Mouse (Mus musculus): ENCODE measurements around the gene Ankrd11. TPM values are rescaled to one million over a fixed set of nuclear protein-coding genes. Genes with fewer than 3 reads are reported as not detected.

Ankrd11 gene
- polyA plus RNA-seq, 1 experiment = 67.5 TPM

GRCm38 (mm10) chr8:122981646-122982045, 60.4 kb downstream of the Ankrd11 start:
- DNase-seq = no peak
- WGBS = 52% methylated on average over 5 of the region's 5 CpGs
- no peak overlapping the region for H3K4me3 ChIP-seq (replicated peaks; ENCODE audit: extremely low read depth, low read depth, low read length)
- peaks cover 29% of the 10 kb centered on the region for H3K4me1 ChIP-seq (ENCODE audit: control insufficient read depth, insufficient read depth, low read length)
- no peak for TF ChIP-seq CTCF (IDR thresholded peaks at IDR 0.05; ENCODE audit: insufficient read depth, low read length)
- no peak for TF ChIP-seq POLR2A (IDR thresholded peaks at IDR 0.05; ENCODE audit: borderline replicate concordance, extremely low read depth, low read depth, low read length)

GRCm38 (mm10) chr8:122979865-122980509, 62.1 kb downstream of the Ankrd11 start:
- DNase-seq = no peak
- Histone ChIP-seq H3K4me3 (replicated peaks; ENCODE audit: extremely low read depth, low read depth, low read length) (no peak overlapping the region), H3K4me1 (ENCODE audit: control insufficient read depth, insufficient read depth, low read length) (peaks cover 19% of the 10 kb centered on the region)
- TF ChIP-seq POLR2A (IDR thresholded peaks at IDR 0.05; ENCODE audit: borderline replicate concordance, extremely low read depth, low read depth, low read length) = no peak
- TF ChIP-seq CTCF (IDR thresholded peaks at IDR 0.05; ENCODE audit: insufficient read depth, low read length) = no peak
- WGBS = 22% methylated on average over 10 of the region's 10 CpGs

GRCm38 (mm10) chr8:122979424-122979823, 62.7 kb downstream of the Ankrd11 start:
- DNase-seq = no peak
- H3K4me3 ChIP-seq (replicated peaks; ENCODE audit: extremely low read depth, low read depth, low read length) = no peak overlapping the region
- peaks cover 18% of the 10 kb centered on the region for H3K4me1 ChIP-seq (ENCODE audit: control insufficient read depth, insufficient read depth, low read length)
- TF ChIP-seq CTCF (IDR thresholded peaks at IDR 0.05; ENCODE audit: insufficient read depth, low read length) (no peak), POLR2A (IDR thresholded peaks at IDR 0.05; ENCODE audit: borderline replicate concordance, extremely low read depth, low read depth, low read length) (no peak)
- 81% methylated on average over 3 of the region's 3 CpGs for WGBS

GRCm38 (mm10) chr8:122976046-122976445, 66.0 kb downstream of the Ankrd11 start:
- Histone ChIP-seq H3K4me3 (replicated peaks; ENCODE audit: extremely low read depth, low read depth, low read length) (no peak overlapping the region), H3K4me1 (ENCODE audit: control insufficient read depth, insufficient read depth, low read length) (peaks cover 14% of the 10 kb centered on the region)
- TF ChIP-seq POLR2A (IDR thresholded peaks at IDR 0.05; ENCODE audit: borderline replicate concordance, extremely low read depth, low read depth, low read length) (no peak), CTCF (IDR thresholded peaks at IDR 0.05; ENCODE audit: insufficient read depth, low read length) (no peak)
- 51% methylated on average over 4 of the region's 4 CpGs for WGBS
- no peak for DNase-seq

- 91% methylated on average over 3 of the region's 3 CpGs for WGBS
- H3K4me1 ChIP-seq (ENCODE audit: control insufficient read depth, insufficient read depth, low read length) = no peaks in the 10 kb centered on the region; the same call in none of the 2 replicates
- no peak for TF ChIP-seq POLR2A (IDR thresholded peaks at IDR 0.05; ENCODE audit: borderline replicate concordance, extremely low read depth, low read depth, low read length)
- TF ChIP-seq CTCF (IDR thresholded peaks at IDR 0.05; ENCODE audit: insufficient read depth, low read length) = no peak
- DNase-seq = no peak
- no peak overlapping the region for H3K4me3 ChIP-seq (replicated peaks; ENCODE audit: extremely low read depth, low read depth, low read length)
Observed at GRCm38 (mm10) chr8:122969964-122970620, 72.0 kb downstream of the Ankrd11 start.

GRCm38 (mm10) chr8:122968145-122968544, 73.9 kb downstream of the Ankrd11 start:
- Histone ChIP-seq H3K4me3 (replicated peaks; ENCODE audit: extremely low read depth, low read depth, low read length) (no peak overlapping the region), H3K4me1 (ENCODE audit: control insufficient read depth, insufficient read depth, low read length) (no peaks in the 10 kb centered on the region; the same call in none of the 2 replicates)
- no peak for DNase-seq
- TF ChIP-seq CTCF (IDR thresholded peaks at IDR 0.05; ENCODE audit: insufficient read depth, low read length) (no peak), POLR2A (IDR thresholded peaks at IDR 0.05; ENCODE audit: borderline replicate concordance, extremely low read depth, low read depth, low read length) (no peak)
- 86% methylated on average over 3 of the region's 3 CpGs for WGBS

GRCm38 (mm10) chr8:122966638-122967037, 75.4 kb downstream of the Ankrd11 start:
- 47% methylated on average over 3 of the region's 3 CpGs for WGBS
- Histone ChIP-seq H3K4me3 (replicated peaks; ENCODE audit: extremely low read depth, low read depth, low read length) (no peak overlapping the region), H3K4me1 (ENCODE audit: control insufficient read depth, insufficient read depth, low read length) (peaks cover 6% of the 10 kb centered on the region)
- TF ChIP-seq POLR2A (IDR thresholded peaks at IDR 0.05; ENCODE audit: borderline replicate concordance, extremely low read depth, low read depth, low read length) (no peak), CTCF (IDR thresholded peaks at IDR 0.05; ENCODE audit: insufficient read depth, low read length) (no peak)
- DNase-seq = no peak

GRCm38 (mm10) chr8:122962046-122962445, 80.0 kb downstream of the Ankrd11 start:
- no peak for TF ChIP-seq POLR2A (IDR thresholded peaks at IDR 0.05; ENCODE audit: borderline replicate concordance, extremely low read depth, low read depth, low read length)
- Histone ChIP-seq H3K4me1 (ENCODE audit: control insufficient read depth, insufficient read depth, low read length) (peaks cover 21% of the 10 kb centered on the region), H3K4me3 (replicated peaks; ENCODE audit: extremely low read depth, low read depth, low read length) (no peak overlapping the region)
- WGBS = 48% methylated on average over 5 of the region's 5 CpGs
- no peak for DNase-seq

GRCm38 (mm10) chr8:122961458-122961857, 80.6 kb downstream of the Ankrd11 start:
- 8% methylated on average over 2 of the region's 2 CpGs for WGBS

GRCm38 (mm10) chr8:122960932-122961331, 81.1 kb downstream of the Ankrd11 start:
- peaks cover 26% of the 10 kb centered on the region for H3K4me1 ChIP-seq (ENCODE audit: control insufficient read depth, insufficient read depth, low read length)
- no peak overlapping the region for H3K4me3 ChIP-seq (replicated peaks; ENCODE audit: extremely low read depth, low read depth, low read length)
- 16% methylated on average over 1 of the region's 1 CpGs for WGBS
- DNase-seq = no peak
- no peak for TF ChIP-seq CTCF (IDR thresholded peaks at IDR 0.05; ENCODE audit: insufficient read depth, low read length)
- TF ChIP-seq POLR2A (IDR thresholded peaks at IDR 0.05; ENCODE audit: borderline replicate concordance, extremely low read depth, low read depth, low read length) = no peak

More at GRCm38 (mm10) chr8:122961458-122961857, 80.6 kb downstream of the Ankrd11 start:
- no peak for DNase-seq
- no peak for TF ChIP-seq CTCF (IDR thresholded peaks at IDR 0.05; ENCODE audit: insufficient read depth, low read length)
- no peak for TF ChIP-seq POLR2A (IDR thresholded peaks at IDR 0.05; ENCODE audit: borderline replicate concordance, extremely low read depth, low read depth, low read length)
- Histone ChIP-seq H3K4me1 (ENCODE audit: control insufficient read depth, insufficient read depth, low read length) (peaks cover 24% of the 10 kb centered on the region), H3K4me3 (replicated peaks; ENCODE audit: extremely low read depth, low read depth, low read length) (no peak overlapping the region)
